Mouse (Mus musculus) limb, embryonic 14.5 days (tissue): ENCODE results near the gene Cdcp2. TPM values are rescaled to one million over a fixed set of nuclear protein-coding genes. Genes with fewer than 3 reads are reported as not detected.

Experiments
- ATAC-seq: fragments of 200-750 bp; cut with Nextera tagmentation; 2 replicates; pipeline ENCODE4 v1.8.0; 2017; ENCODE audit warnings: low read depth, moderate number of reproducible peaks, moderate TSS enrichment; ENCODE audit not compliant: low FRiP score
- DNase-seq: peaks from one replicate; pipeline ENCODE4 v3.0.0-alpha.2; 2015; ENCODE audit warnings: low spot score
- H3K27ac ChIP-seq: fragments of 300-500 bp; sonication (generic); replicated peaks from 2 replicates; pipeline ENCODE4 v1.5.1; 2014; ENCODE audit warnings: low read depth, mild to moderate bottlenecking, low read length, moderate library complexity, mixed read lengths
- H3K27me3 ChIP-seq: fragments of 300-500 bp; sonication (generic); 2 replicates; pipeline ENCODE4 v1.6.1; 2014; ENCODE audit warnings: low read length, mixed read lengths; ENCODE audit not compliant: control insufficient read depth, insufficient read depth
- H3K36me3 ChIP-seq: fragments of 300-500 bp; sonication (generic); 2 replicates; pipeline ENCODE4 v1.6.1; 2014; ENCODE audit warnings: mild to moderate bottlenecking, low read length, moderate library complexity, mixed read lengths; ENCODE audit not compliant: control insufficient read depth, insufficient read depth
- H3K4me1 ChIP-seq: fragments of 300-500 bp; sonication (generic); 2 replicates; pipeline ENCODE4 v1.6.1; 2014; ENCODE audit warnings: antibody characterized with exemption, low read length, mixed read lengths; ENCODE audit not compliant: control insufficient read depth, insufficient read depth
- H3K4me2 ChIP-seq: fragments of 300-500 bp; sonication (generic); replicated peaks from 2 replicates; pipeline ENCODE4 v1.6.1; 2014; ENCODE audit warnings: low read depth, mild to moderate bottlenecking, low read length, moderate library complexity; ENCODE audit not compliant: severe bottlenecking
- H3K4me3 ChIP-seq: fragments of 300-500 bp; sonication (generic); replicated peaks from 2 replicates; pipeline ENCODE4 v1.5.1; 2014; ENCODE audit warnings: low read length
- H3K9ac ChIP-seq: fragments of 300-500 bp; sonication (generic); 2 replicates; pipeline ENCODE4 v1.6.1; 2014; ENCODE audit warnings: mild to moderate bottlenecking, low read depth, low read length, moderate library complexity; ENCODE audit not compliant: severe bottlenecking
- H3K9me3 ChIP-seq: fragments of 300-500 bp; sonication (generic); 2 replicates; pipeline ENCODE4 v1.6.1; 2016; ENCODE audit warnings: low read length; ENCODE audit not compliant: control insufficient read depth
- POLR2A ChIP-seq: fragments of 200-500 bp; IDR thresholded peaks from 2 replicates; pipeline ENCODE4 v1.8.0; 2012; ENCODE audit warnings: inconsistent platforms, mild to moderate bottlenecking, moderate library complexity, borderline replicate concordance; ENCODE audit not compliant: insufficient read depth, insufficient read length; ENCODE audit errors: extremely low read depth
- WGBS: fragments of 180-500 bp; shearing (Covaris S2); extraction: QIAGEN DNeasy Blood & Tissue Kit; methylation state at CpG from one replicate; pipeline ENCODE4 v1.1.7; 2014; 5-methylcytosine and 5-hydroxymethylcytosine counted together
- polyA plus RNA-seq, 2 experiments: library from polyadenylated mRNA; depleted of rRNA in 1 of 2; stranded (reverse) in 1 of 2; unstranded in 1 of 2; fragments of >200 nt; fragmentation: Nextera tagmentation in 1 of 2; extraction: Ambion mirVana in 1 of 2; gene quantifications; 2 replicates each; pipeline versions ENCODE4 v1.2.1 to v1.2.3; 2012 to 2014

Gene Cdcp2
- polyA plus RNA-seq, 2 experiments: 0.04 TPM; not detected in 1

- no peak for ATAC-seq
- DNase-seq: no peak
- Histone ChIP-seq H3K9ac (no peak overlapping the region), H3K9me3 (no peaks in the 10 kb centered on the region), H3K27me3 (no peaks in the 10 kb centered on the region), H3K36me3 (peaks cover 33% of the 10 kb centered on the region), H3K4me3 (no peak overlapping the region), H3K27ac (no peak overlapping the region), H3K4me1 (no peaks in the 10 kb centered on the region), H3K4me2 (no peak overlapping the region)
- TF ChIP-seq POLR2A: no peak
- WGBS: 59% methylated on average over 4 of the region's 4 CpGs
Measured at GRCm38 (mm10) chr4:107156983-107157401, 60.3 kb downstream of the Cdcp2 start.

- H3K9ac ChIP-seq: no peak overlapping the region
- TF ChIP-seq POLR2A: no peak
- no peak overlapping the region for H3K4me3 ChIP-seq
- H3K9me3 ChIP-seq: no peaks in the 10 kb centered on the region
- no peak for ATAC-seq
- no peaks in the 10 kb centered on the region for H3K4me1 ChIP-seq
- no peak overlapping the region for H3K4me2 ChIP-seq
- DNase-seq: no peak
- WGBS: 88% methylated on average over 11 of the region's 11 CpGs
- H3K27me3 ChIP-seq: no peaks in the 10 kb centered on the region
- peaks cover 30% of the 10 kb centered on the region for H3K36me3 ChIP-seq
- no peak overlapping the region for H3K27ac ChIP-seq
Measured at GRCm38 (mm10) chr4:107159166-107159773, 62.6 kb downstream of the Cdcp2 start.

GRCm38 (mm10) chr4:107160181-107160580, 63.5 kb downstream of the Cdcp2 start:
- no peak overlapping the region for H3K9ac ChIP-seq
- TF ChIP-seq POLR2A: no peak
- WGBS: 91% methylated on average over 8 of the region's 8 CpGs
- H3K27ac ChIP-seq: no peak overlapping the region
- no peaks in the 10 kb centered on the region for H3K9me3 ChIP-seq
- H3K4me2 ChIP-seq: no peak overlapping the region
- no peaks in the 10 kb centered on the region for H3K4me1 ChIP-seq
- DNase-seq (no peak), ATAC-seq (no peak)
- peaks cover 36% of the 10 kb centered on the region for H3K36me3 ChIP-seq
- H3K4me3 ChIP-seq: no peak overlapping the region
- H3K27me3 ChIP-seq: no peaks in the 10 kb centered on the region

Other genes with a start within 250 kb of the Cdcp2 start
- gene Ssbp3, start 186.2 kb upstream of the Cdcp2 start, polyA plus RNA-seq (2012; rRNA removed): 191 and 202 TPM in 2 replicates
- gene Ssbp3, start 186.2 kb upstream of the Cdcp2 start, polyA plus RNA-seq (2014; fragmentation: Nextera tagmentation; extraction: Ambion mirVana): 94.3 and 115 TPM in 2 replicates
- 105 and 114 TPM in 2 replicates for gene Mrpl37, start 30.0 kb upstream of the Cdcp2 start, polyA plus RNA-seq (2012; rRNA removed)
- 102 and 104 TPM in 2 replicates for gene Mrpl37, start 30.0 kb upstream of the Cdcp2 start, polyA plus RNA-seq (2014; fragmentation: Nextera tagmentation; extraction: Ambion mirVana)
- 8.5 and 10.0 TPM in 2 replicates for gene Cyb5rl, start 29.9 kb upstream of the Cdcp2 start, polyA plus RNA-seq (2012; rRNA removed)
- 5.4 and 7.3 TPM in 2 replicates for gene Cyb5rl, start 29.9 kb upstream of the Cdcp2 start, polyA plus RNA-seq (2014; fragmentation: Nextera tagmentation; extraction: Ambion mirVana)
- gene Tmem59, start 81.5 kb downstream of the Cdcp2 start, polyA plus RNA-seq (2012; rRNA removed): 235 and 264 TPM in 2 replicates
- gene Tmem59, start 81.5 kb downstream of the Cdcp2 start, polyA plus RNA-seq (2014; fragmentation: Nextera tagmentation; extraction: Ambion mirVana): 441 and 468 TPM in 2 replicates
- gene Tceanc2, start 82.2 kb downstream of the Cdcp2 start, polyA plus RNA-seq (2012; rRNA removed): 12.3 and 16.7 TPM in 2 replicates
- 27.6 and 29.8 TPM in 2 replicates for gene Tceanc2, start 82.2 kb downstream of the Cdcp2 start, polyA plus RNA-seq (2014; fragmentation: Nextera tagmentation; extraction: Ambion mirVana)
- gene Ldlrad1, start 112.3 kb downstream of the Cdcp2 start, polyA plus RNA-seq (2012; rRNA removed): 0.05 and 0.06 TPM in 2 replicates
- 0.17 TPM in 1 of 2 replicates, not detected in the other for gene Ldlrad1, start 112.3 kb downstream of the Cdcp2 start, polyA plus RNA-seq (2014; fragmentation: Nextera tagmentation; extraction: Ambion mirVana)
- gene Lrrc42, start 156.6 kb downstream of the Cdcp2 start, polyA plus RNA-seq (2012; rRNA removed): 52.2 and 60.1 TPM in 2 replicates
- gene Lrrc42, start 156.6 kb downstream of the Cdcp2 start, polyA plus RNA-seq (2014; fragmentation: Nextera tagmentation; extraction: Ambion mirVana): 82.4 and 90.5 TPM in 2 replicates
- 25.5 and 31.5 TPM in 2 replicates for gene Hspb11, start 156.7 kb downstream of the Cdcp2 start, polyA plus RNA-seq (2012; rRNA removed)
- gene Hspb11, start 156.7 kb downstream of the Cdcp2 start, polyA plus RNA-seq (2014; fragmentation: Nextera tagmentation; extraction: Ambion mirVana): 44.2 and 51.0 TPM in 2 replicates
- 0.06 and 0.09 TPM in 2 replicates for gene Dio1, start 210.3 kb downstream of the Cdcp2 start, polyA plus RNA-seq (2012; rRNA removed)
- gene Dio1, start 210.3 kb downstream of the Cdcp2 start, polyA plus RNA-seq (2014; fragmentation: Nextera tagmentation; extraction: Ambion mirVana): not detected in 2 replicates
- 35.8 and 44.3 TPM in 2 replicates for gene Yipf1, start 217.5 kb downstream of the Cdcp2 start, polyA plus RNA-seq (2012; rRNA removed)
- 55.2 and 59.6 TPM in 2 replicates for gene Yipf1, start 217.5 kb downstream of the Cdcp2 start, polyA plus RNA-seq (2014; fragmentation: Nextera tagmentation; extraction: Ambion mirVana)